Mouse (Mus musculus) liver, postnatal 0 days (tissue): Measurements from ENCODE around the gene Selp.

Experiments used
- CTCF ChIP-seq: sonication (generic); IDR thresholded peaks from 2 replicates; pipeline ENCODE4 v1.5.1; 2016; ENCODE audit warnings: antibody characterized with exemption, low read depth
- EP300 ChIP-seq: IDR thresholded peaks from 2 replicates; pipeline ENCODE4 v1.6.1; 2016; ENCODE audit warnings: antibody characterized with exemption, low read depth, mild to moderate bottlenecking

DNA sequence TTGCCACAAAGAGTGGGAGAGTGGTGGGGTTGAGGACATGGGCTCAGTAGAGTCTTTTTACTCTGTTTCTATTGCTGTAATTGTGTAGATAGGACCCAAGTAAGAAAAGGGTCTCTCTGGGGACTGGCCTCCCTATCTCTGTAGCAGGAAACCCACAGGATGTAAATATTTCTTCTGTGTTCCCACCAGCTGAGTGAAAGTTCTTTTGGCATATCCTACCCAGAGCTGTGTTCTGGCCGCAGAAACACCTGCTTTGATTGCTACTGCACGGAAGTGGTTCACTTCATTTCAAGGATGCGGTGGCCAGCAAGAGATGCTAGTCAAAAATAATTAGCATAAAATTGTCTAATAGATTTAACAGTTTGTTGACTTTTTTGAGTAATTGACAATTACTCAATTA is 38.0 kb upstream of the Selp start:
- TF ChIP-seq CTCF (no peak), EP300 (no peak)
